Mouse (Mus musculus) neural tube, embryonic 11.5 days (tissue): ENCODE data around the gene Creb1. TPM values are rescaled to one million over a fixed set of nuclear protein-coding genes. Genes with fewer than 3 reads are reported as not detected.

Experiments
- ATAC-seq: fragments of 200-750 bp; cut with Nextera tagmentation; 2 replicates; pipeline ENCODE4 v1.8.0; 2017; ENCODE audit warnings: moderate number of reproducible peaks, mild to moderate bottlenecking, moderate TSS enrichment, moderate library complexity; ENCODE audit not compliant: insufficient read depth, low FRiP score, low TSS enrichment
- DNase-seq: peaks from one replicate; pipeline ENCODE4 v3.0.0-alpha.2; 2015; ENCODE audit warnings: low spot score
- H3K27ac ChIP-seq: fragments of 300-500 bp; sonication (generic); 2 replicates; pipeline ENCODE4 v1.5.1; 2014; ENCODE audit warnings: low read depth, mild to moderate bottlenecking, low read length
- H3K27me3 ChIP-seq: fragments of 300-500 bp; sonication (generic); 2 replicates; pipeline ENCODE4 v1.6.1; 2014; ENCODE audit warnings: mild to moderate bottlenecking, low read length, mixed read lengths; ENCODE audit not compliant: control insufficient read depth, insufficient read depth
- H3K36me3 ChIP-seq: fragments of 300-500 bp; sonication (generic); 2 replicates; pipeline ENCODE4 v1.6.1; 2014; ENCODE audit warnings: mild to moderate bottlenecking, low read length, moderate library complexity, mixed read lengths; ENCODE audit not compliant: control insufficient read depth, insufficient read depth
- H3K4me1 ChIP-seq: fragments of 300-500 bp; sonication (generic); 2 replicates; pipeline ENCODE4 v1.6.1; 2014; ENCODE audit warnings: low read length, mixed read lengths; ENCODE audit not compliant: control insufficient read depth, insufficient read depth
- H3K4me2 ChIP-seq: fragments of 300-500 bp; sonication (generic); 2 replicates; pipeline ENCODE4 v1.6.1; 2014; ENCODE audit warnings: low read depth, mild to moderate bottlenecking, moderate library complexity
- H3K4me3 ChIP-seq: fragments of 300-500 bp; sonication (generic); 2 replicates; pipeline ENCODE4 v1.5.1; 2014; ENCODE audit warnings: low read depth, low read length
- H3K9ac ChIP-seq: fragments of 300-500 bp; sonication (generic); 2 replicates; pipeline ENCODE4 v1.6.1; 2014; ENCODE audit warnings: mild to moderate bottlenecking, low read length
- H3K9me3 ChIP-seq: fragments of 300-500 bp; sonication (generic); 2 replicates; pipeline ENCODE4 v1.6.1; 2016; ENCODE audit warnings: low read length; ENCODE audit not compliant: control insufficient read depth
- WGBS: fragments of 180-500 bp; shearing (Covaris S2); extraction: QIAGEN DNeasy Blood & Tissue Kit; methylation state at CpG from one replicate; pipeline ENCODE4 v1.1.7; 2014; 5-methylcytosine and 5-hydroxymethylcytosine counted together
- polyA plus RNA-seq: library from polyadenylated mRNA; unstranded; fragments of >200 nt; fragmentation: Nextera tagmentation; extraction: Ambion mirVana; gene quantifications from 2 replicates; pipeline ENCODE4 v1.2.1, GENCODE M21; 2014

Gene Creb1
- polyA plus RNA-seq, 1 experiment from 2014 or later = 63.0 TPM

DNA sequence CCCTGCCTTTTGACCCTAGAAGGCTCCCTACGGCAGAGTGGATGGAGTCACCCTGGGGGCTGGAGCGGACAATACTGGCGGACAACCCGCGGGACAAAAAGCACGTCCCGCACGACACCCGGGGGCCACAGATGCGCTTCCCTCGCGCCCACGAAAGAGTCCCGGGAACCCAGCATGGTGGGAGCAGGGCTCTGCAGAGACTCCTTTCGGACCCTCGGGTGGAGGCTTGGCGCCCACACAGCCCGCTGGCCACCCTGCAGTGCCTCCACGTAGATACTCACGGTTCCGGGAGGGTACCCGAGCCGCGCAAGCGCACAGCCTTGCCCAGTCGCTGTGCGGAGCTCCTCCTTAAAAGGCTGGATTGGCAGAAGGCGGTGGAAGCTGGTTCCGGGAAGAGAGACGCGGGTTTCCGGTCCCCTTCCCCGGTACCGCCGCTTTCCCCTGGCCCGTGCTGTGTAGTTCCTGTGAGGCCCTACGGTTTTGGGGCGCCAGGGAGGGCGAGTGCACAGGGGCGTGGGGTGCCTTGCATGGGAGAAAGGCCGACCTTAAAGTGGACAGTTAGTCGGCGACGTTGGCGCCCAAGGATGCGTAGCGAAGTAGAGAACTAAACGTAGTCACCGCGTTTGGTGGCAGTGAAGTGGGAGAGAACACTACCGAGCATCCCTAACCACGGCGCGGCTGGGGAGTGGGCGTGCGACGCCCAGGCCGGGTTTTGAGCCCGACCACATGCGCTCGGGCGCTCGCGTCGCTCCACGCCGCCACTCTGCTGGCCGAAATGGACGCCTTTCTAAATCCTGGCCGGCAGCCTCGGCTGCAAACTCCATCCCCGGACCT, 84.7 kb downstream of the Creb1 start, which contains the start of gene Mettl21a:
Gene Mettl21a (minus strand): TSS at position 362 of the 834 bp plus-strand sequence.
- ATAC-seq = peak; percentile 93
- WGBS = under 1% methylated on average over 72 of the region's 72 CpGs
- H3K4me3 ChIP-seq = peak within 1 kb of the TSS; percentile 68
- peak within 1 kb of the TSS; percentile 89 for H3K9ac ChIP-seq
- peaks cover 9% of the 10 kb centered on the region; the same call in 1 of the 2 replicates for H3K4me1 ChIP-seq
- H3K4me2 ChIP-seq = peak within 1 kb of the TSS; percentile 86
- DNase-seq = peak; percentile 91
- H3K27me3 ChIP-seq = no peaks in the 10 kb centered on the region
- peaks cover 2% of the 10 kb centered on the region; the same call in 1 of the 2 replicates for H3K36me3 ChIP-seq
- no peaks in the 10 kb centered on the region for H3K9me3 ChIP-seq
- H3K27ac ChIP-seq = peak within 1 kb of the TSS; percentile 91

DNA sequence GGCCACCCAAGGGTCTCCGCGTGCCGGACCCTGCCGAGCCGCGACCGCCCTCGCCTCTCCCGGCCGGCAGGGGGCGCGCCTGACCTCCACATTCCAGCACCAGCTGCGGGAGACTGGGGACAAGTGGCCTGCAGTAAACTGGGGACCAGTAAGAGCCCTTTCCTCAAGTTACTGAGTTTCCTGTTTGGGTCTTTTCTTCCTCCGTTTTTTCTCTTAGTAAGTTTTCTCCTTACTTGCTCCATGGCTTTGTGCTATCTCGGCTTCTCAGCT, 85.2 kb downstream of the Creb1 start:
- Histone ChIP-seq H3K9me3 (no peaks in the 10 kb centered on the region), H3K4me3 (peak overlapping the region; percentile 68), H3K36me3 (no peaks in the 10 kb centered on the region), H3K27ac (peak overlapping the region; percentile 91), H3K4me1 (peaks cover 9% of the 10 kb centered on the region; the same call in 1 of the 2 replicates), H3K9ac (peak overlapping the region; percentile 89), H3K4me2 (peak overlapping the region; percentile 86), H3K27me3 (no peaks in the 10 kb centered on the region)
- under 1% methylated on average over 15 of the region's 15 CpGs for WGBS
- peak; percentile 91 for DNase-seq
- ATAC-seq = peak; percentile 87

DNA sequence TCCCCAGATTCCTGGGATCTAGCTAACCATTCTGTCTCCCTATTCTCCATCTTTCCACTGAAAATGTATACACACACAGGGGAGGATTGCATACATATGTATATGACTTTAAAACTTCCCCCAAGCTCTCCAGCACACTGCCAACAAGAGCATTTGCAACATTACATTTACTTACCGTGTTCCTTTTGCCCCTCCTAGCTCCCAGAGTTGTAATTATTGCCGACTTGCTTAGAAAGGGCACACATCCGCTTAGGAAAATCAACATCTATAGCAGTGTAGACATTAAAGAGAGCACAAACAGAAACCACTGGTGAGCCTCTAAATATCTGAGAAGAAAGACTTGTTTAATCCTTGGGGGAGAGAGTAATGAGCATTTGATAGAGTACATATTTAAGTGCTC, 85.8 kb downstream of the Creb1 start:
- WGBS = 77% methylated on average over 3 of the region's 3 CpGs
- Histone ChIP-seq H3K27ac (no peak overlapping the region), H3K9me3 (no peaks in the 10 kb centered on the region), H3K27me3 (no peaks in the 10 kb centered on the region), H3K4me3 (peak overlapping the region; percentile 68), H3K4me2 (peak overlapping the region; percentile 86; the same call in 1 of the 2 replicates), H3K36me3 (no peaks in the 10 kb centered on the region), H3K4me1 (peaks cover 9% of the 10 kb centered on the region; the same call in 1 of the 2 replicates), H3K9ac (0 out of 2 replicates have a peak overlapping the region, but pooled peaks have one; percentile 18)
- ATAC-seq (no peak), DNase-seq (no peak)

DNA sequence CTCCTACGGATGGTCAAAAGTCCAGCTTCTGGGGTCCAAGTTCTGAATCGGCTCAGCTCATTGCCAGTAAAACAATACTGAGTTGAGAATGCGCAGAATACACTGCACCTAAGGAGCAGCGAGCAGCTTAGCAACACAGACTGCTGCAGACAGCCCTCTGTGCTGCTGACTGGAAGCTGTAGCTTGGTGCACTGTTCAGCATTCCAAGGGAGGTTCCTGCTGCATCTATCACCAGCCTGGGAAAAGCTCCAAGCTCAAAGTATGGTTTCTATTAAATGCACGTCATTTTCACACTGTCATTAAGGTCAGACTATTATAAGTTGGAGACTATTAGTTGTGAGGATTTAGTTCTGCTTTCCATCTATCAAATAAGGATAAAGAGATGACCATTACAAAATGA, 88.7 kb downstream of the Creb1 start:
- no peaks in the 10 kb centered on the region for H3K9me3 ChIP-seq
- no peak overlapping the region for H3K4me3 ChIP-seq
- H3K4me1 ChIP-seq = peaks cover 13% of the 10 kb centered on the region
- no peak overlapping the region for H3K4me2 ChIP-seq
- no peaks in the 10 kb centered on the region for H3K36me3 ChIP-seq
- DNase-seq (no peak), ATAC-seq (no peak)
- no peak overlapping the region for H3K9ac ChIP-seq
- no peaks in the 10 kb centered on the region for H3K27me3 ChIP-seq
- WGBS = 90% methylated on average over 5 of the region's 5 CpGs
- no peak overlapping the region for H3K27ac ChIP-seq

DNA sequence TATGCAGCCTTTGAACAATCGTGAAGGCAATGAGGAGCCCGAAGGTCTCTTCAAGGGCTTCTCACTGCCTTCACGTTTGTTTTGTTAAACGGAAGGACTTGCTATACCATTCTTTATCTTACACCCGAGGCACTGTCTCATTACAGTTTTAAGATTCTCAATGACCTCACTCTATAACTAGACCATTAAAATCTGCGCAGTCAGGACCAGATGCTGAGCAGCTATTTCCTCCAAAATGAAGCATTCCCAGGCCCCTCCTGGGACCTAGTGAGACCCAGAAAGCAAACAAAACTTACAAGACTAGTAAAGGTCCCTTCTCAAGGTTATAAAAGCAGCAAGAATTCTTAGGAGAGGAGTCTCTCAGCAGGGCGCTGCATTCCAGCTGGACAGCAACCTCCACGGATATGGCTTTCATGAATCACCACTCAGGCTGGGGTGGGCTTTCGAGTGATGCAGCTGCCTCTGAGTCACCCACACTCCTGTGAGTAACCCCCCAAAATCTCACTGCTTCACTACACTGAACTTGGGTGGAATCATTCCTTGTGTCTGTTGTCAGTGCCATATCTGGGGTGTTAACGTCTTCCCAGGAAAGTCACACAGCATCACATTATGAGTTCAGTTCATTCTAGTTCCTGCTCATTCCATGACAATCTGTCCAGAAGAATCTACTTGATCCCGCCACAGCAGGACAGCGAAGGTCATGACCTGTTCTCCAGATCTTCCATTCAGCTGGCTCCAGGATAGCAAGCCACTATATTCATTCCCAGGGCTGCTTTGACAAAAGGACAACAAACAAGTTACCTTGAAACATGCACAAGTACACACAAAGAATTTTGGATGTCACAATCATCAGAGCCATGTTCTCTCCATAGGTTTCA, 91.4 kb downstream of the Creb1 start:
- Histone ChIP-seq H3K9ac (no peak overlapping the region), H3K27ac (no peak overlapping the region), H3K27me3 (no peaks in the 10 kb centered on the region), H3K4me2 (no peak overlapping the region), H3K4me3 (no peak overlapping the region), H3K36me3 (no peaks in the 10 kb centered on the region), H3K9me3 (no peaks in the 10 kb centered on the region), H3K4me1 (peaks cover 5% of the 10 kb centered on the region)
- DNase-seq (no peak), ATAC-seq (no peak)
- 56% methylated on average over 12 of the region's 12 CpGs for WGBS

DNA sequence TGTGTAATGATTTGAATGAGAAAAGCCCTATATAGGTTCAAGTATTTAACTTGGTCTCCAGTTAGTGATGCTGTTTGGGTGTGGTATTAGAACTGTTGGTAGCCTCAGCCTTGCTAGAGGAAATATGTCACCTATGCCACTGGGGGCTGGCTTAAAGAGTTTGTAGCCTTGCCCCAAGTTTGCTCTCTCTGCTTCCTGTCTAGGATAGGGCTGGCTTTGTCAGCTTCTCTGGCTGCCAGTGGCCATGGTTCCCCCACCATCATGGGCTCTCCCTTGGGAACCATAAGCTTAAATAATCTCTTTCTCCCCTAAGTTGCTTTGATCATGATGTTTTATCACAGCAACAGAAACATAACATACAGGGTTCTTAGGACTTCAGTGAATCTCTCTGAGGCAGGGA, 92.8 kb downstream of the Creb1 start:
- DNase-seq (no peak), ATAC-seq (no peak)
- Histone ChIP-seq H3K27me3 (no peaks in the 10 kb centered on the region), H3K4me1 (peaks cover 5% of the 10 kb centered on the region), H3K4me3 (no peak overlapping the region), H3K36me3 (no peaks in the 10 kb centered on the region), H3K9ac (no peak overlapping the region), H3K9me3 (no peaks in the 10 kb centered on the region), H3K27ac (no peak overlapping the region), H3K4me2 (no peak overlapping the region)

DNA sequence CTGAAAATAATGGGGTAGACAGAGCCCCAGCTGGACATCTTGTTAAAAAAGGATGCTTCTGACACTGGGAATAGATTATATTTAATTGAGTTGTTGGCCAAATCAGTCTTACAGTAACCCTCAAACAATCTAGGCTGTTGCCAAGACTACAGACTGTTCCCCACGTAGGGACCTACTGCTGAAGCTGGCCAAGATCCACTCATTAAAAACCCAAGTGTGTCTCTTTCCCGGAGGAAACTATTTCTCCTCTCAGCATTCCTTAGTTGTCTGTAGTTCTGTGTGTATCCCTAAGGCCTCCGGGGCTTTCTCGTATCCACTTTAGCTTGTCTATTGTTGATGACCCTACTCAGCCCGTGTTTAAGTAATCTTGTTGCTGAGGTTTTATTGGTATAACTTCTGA, 99.1 kb downstream of the Creb1 start:
- no peak for DNase-seq
- Histone ChIP-seq H3K4me1 (no peaks in the 10 kb centered on the region), H3K4me3 (no peak overlapping the region), H3K27ac (no peak overlapping the region), H3K4me2 (no peak overlapping the region), H3K27me3 (no peaks in the 10 kb centered on the region), H3K9ac (no peak overlapping the region), H3K9me3 (no peaks in the 10 kb centered on the region), H3K36me3 (no peaks in the 10 kb centered on the region)
- ATAC-seq = no peak
- 87% methylated on average over 5 of the region's 5 CpGs for WGBS

DNA sequence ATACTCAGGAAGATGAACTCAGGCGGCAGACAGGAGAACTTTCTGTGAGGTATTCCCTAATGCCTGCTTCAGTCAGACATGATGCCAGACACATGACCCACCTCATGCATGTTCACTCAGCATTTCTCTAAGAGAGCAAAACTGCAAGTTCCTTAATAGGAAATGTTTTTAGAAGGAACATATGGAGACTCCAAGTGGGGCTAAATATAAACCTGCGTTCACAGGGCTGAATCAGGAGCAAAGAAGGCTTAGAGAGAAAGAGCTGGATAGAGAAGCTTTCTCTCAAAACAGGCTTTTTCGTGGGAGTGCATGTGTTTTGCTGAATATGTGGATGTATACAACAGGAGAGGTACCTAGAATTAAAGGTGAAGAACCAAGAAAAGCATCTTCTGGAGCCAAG, 100.8 kb downstream of the Creb1 start:
- ATAC-seq (no peak), DNase-seq (no peak)
- no peak overlapping the region for H3K9ac ChIP-seq
- H3K27ac ChIP-seq = no peak overlapping the region
- H3K9me3 ChIP-seq = no peaks in the 10 kb centered on the region
- H3K4me1 ChIP-seq = no peaks in the 10 kb centered on the region
- H3K4me2 ChIP-seq = no peak overlapping the region
- H3K36me3 ChIP-seq = no peaks in the 10 kb centered on the region
- WGBS = 87% methylated on average over 3 of the region's 3 CpGs
- no peaks in the 10 kb centered on the region for H3K27me3 ChIP-seq
- no peak overlapping the region for H3K4me3 ChIP-seq
